Mouse (Mus musculus) C2C12 (cell line): Measurements from ENCODE around the gene Sgf29. TPM values are rescaled to one million over a fixed set of nuclear protein-coding genes. Genes with fewer than 3 reads are reported as not detected.

Experiments used
- H3K27me3 ChIP-seq: one replicate; pipeline ENCODE4 v1.6.1; 2011; ENCODE audit not compliant: control insufficient read depth, insufficient read depth, insufficient read length
- H3K36me3 ChIP-seq: one replicate; pipeline ENCODE4 v1.6.1; 2011; ENCODE audit not compliant: control insufficient read depth, insufficient read depth
- H3K4me3 ChIP-seq: one replicate; pipeline ENCODE4 v1.5.1; 2011; ENCODE audit warnings: mild to moderate bottlenecking, control low read depth; ENCODE audit not compliant: poor library complexity, insufficient read depth, severe bottlenecking
- H3K79me2 ChIP-seq: one replicate; pipeline ENCODE4 v1.6.1; 2011; ENCODE audit not compliant: control insufficient read depth, insufficient read depth
- H3K79me3 ChIP-seq: one replicate; pipeline ENCODE4 v1.6.1; 2011; ENCODE audit warnings: low read depth, control low read depth
- H3ac ChIP-seq: one replicate; pipeline ENCODE3; 2011; ENCODE audit warnings: low read depth; ENCODE audit not compliant: control insufficient read depth, insufficient read length
- CEBPB ChIP-seq: IDR thresholded peaks from one replicate; pipeline ENCODE4 v1.6.1; 2011; ENCODE audit warnings: low read depth, mild to moderate bottlenecking, control low read depth, moderate library complexity
- CTCF ChIP-seq: IDR thresholded peaks from one replicate; pipeline ENCODE4 v1.5.1; 2011; ENCODE audit not compliant: control insufficient read depth, insufficient read depth, insufficient read length
- FOSL1 ChIP-seq: IDR thresholded peaks from one replicate; pipeline ENCODE4 v1.8.0; 2011; ENCODE audit warnings: mild to moderate bottlenecking, low read length; ENCODE audit not compliant: poor library complexity, insufficient read depth, severe bottlenecking
- MAX ChIP-seq: IDR thresholded peaks from one replicate; pipeline ENCODE4 v1.6.1; 2011; ENCODE audit warnings: mild to moderate bottlenecking, control low read depth
- MYOD1 ChIP-seq: IDR thresholded peaks from one replicate; pipeline ENCODE4 v1.6.1; 2011; ENCODE audit warnings: low read depth; ENCODE audit not compliant: control insufficient read depth, insufficient read length
- MYOG ChIP-seq: IDR thresholded peaks from one replicate; pipeline ENCODE4 v1.6.1; 2011; ENCODE audit not compliant: control insufficient read depth, insufficient read length; ENCODE audit errors: extremely low read depth
- USF1 ChIP-seq: IDR thresholded peaks from one replicate; pipeline ENCODE4 v1.6.1; 2011; ENCODE audit warnings: low read depth, mild to moderate bottlenecking, control low read depth, moderate library complexity
- polyA plus RNA-seq: library from polyadenylated mRNA; unstranded; fragments of >200 nt; fragmentation: generic; extraction: Trizol; gene quantifications from one replicate; pipeline ENCODE4 v1.2.1, GENCODE M21; 2012; ENCODE audit warnings: missing spikeins

Gene Sgf29
- polyA plus RNA-seq, 1 experiment = 39.3 TPM

DNA sequence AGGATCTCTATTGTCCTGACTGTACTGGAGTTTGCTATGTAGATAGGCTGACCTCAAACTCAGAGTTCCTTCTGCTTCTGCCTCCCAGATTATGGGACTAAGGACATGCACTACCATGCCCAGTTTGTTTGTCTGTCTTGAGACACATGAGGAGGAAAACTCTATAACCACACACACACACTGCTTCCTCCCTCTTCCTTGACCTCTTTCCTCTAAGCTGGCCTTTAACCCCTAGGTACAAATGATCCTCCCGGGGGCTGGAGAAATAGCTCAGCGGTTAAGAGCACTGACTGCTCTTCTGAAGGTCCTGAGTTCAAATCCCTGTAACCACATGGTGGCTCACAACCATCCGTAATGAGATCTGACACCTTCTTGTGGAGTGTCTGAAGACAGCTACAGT is 4.8 kb upstream of the Sgf29 start:
- no peaks in the 10 kb centered on the region for H3K27me3 ChIP-seq
- H3K79me2 ChIP-seq = no peaks in the 10 kb centered on the region
- H3K79me3 ChIP-seq = no peaks in the 10 kb centered on the region

DNA sequence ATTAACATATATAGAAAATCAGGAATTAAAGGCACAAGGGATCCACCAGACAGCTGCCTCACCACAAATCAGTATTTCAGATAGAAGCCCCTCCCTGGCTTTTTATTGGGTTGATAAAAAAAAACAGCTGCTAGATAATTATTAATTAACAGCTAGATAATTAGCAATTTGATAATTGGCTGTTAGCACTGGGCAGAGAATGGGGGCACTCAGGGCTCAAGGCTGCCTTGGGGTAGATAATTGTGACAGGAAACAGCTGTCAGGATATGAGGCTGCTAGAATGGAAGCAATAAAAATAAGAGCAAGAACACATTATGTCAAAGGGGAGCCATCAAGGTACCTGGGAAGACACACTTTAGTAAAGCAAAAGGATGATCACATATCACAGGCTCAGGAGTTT is 4.2 kb upstream of the Sgf29 start:
- Histone ChIP-seq H3K27me3 (no peaks in the 10 kb centered on the region), H3ac (no peak overlapping the region), H3K79me2 (peaks cover 4% of the 10 kb centered on the region), H3K36me3 (no peaks in the 10 kb centered on the region), H3K79me3 (peaks cover 4% of the 10 kb centered on the region), H3K4me3 (no peak overlapping the region)
- TF ChIP-seq MYOD1 (no peak), MYOG (no peak), CEBPB (no peak), CTCF (no peak)

More for the DNA sequence above, 4.8 kb upstream of the Sgf29 start:
- Histone ChIP-seq H3K36me3 (no peaks in the 10 kb centered on the region), H3ac (no peak overlapping the region), H3K4me3 (no peak overlapping the region)
- TF ChIP-seq MYOG (no peak), CEBPB (no peak), MAX (no peak), USF1 (no peak), CTCF (no peak), FOSL1 (no peak), MYOD1 (no peak)

DNA sequence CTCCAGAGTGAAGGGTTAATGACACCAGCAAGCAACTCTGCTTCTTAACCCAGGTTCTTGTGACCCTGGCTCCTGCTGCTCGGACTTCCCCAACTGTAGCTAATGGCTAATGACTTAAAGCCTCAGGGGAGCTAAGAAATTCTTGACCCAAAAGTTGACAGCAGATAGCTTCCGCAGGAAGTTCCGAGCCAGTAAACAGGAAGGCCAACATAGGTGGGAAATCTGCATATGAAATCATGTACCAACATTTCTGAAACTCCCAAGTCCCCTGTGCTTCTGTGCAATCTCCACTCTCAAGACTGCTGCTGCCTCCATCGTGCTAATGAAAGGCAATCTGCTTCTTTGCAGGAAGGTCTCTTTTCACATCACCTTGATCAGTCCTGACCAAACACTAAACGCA is 3.4 kb upstream of the Sgf29 start:
- TF ChIP-seq MAX (no peak), CTCF (no peak), USF1 (no peak), FOSL1 (no peak), MYOD1 (no peak), MYOG (no peak)
- Histone ChIP-seq H3K27me3 (no peaks in the 10 kb centered on the region), H3ac (no peak overlapping the region), H3K36me3 (no peaks in the 10 kb centered on the region), H3K79me2 (peaks cover 9% of the 10 kb centered on the region), H3K4me3 (no peak overlapping the region), H3K79me3 (peaks cover 7% of the 10 kb centered on the region)

DNA sequence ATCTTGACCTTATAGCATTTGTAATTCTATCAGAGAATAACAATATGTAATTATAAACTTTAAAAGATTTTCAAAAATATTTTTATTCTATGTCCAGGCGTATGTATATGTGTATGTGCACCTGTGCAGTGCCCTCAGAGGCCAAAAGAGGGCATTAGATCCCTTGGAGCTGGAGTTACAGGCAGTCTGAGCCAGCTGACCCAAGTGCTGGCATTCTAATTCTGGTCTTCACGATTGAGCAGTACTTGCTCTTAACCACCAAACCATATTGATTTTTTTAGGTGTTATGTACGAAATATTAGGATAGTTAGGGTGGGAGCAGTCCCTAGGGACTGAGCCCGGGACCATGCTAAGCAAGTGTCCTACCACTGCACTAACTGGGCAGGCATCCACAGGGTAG is 623 bp upstream of the Sgf29 start:
- H3K36me3 ChIP-seq = no peaks in the 10 kb centered on the region
- no peak for TF ChIP-seq MYOD1
- TF ChIP-seq MAX = no peak
- TF ChIP-seq CTCF = no peak
- no peak for TF ChIP-seq MYOG
- no peak for TF ChIP-seq FOSL1
- TF ChIP-seq CEBPB = no peak
- TF ChIP-seq USF1 = no peak
- no peaks in the 10 kb centered on the region for H3K27me3 ChIP-seq
- no peak overlapping the region for H3ac ChIP-seq
- no peak overlapping the region for H3K4me3 ChIP-seq
- peaks cover 18% of the 10 kb centered on the region for H3K79me3 ChIP-seq
- H3K79me2 ChIP-seq = peaks cover 27% of the 10 kb centered on the region

DNA sequence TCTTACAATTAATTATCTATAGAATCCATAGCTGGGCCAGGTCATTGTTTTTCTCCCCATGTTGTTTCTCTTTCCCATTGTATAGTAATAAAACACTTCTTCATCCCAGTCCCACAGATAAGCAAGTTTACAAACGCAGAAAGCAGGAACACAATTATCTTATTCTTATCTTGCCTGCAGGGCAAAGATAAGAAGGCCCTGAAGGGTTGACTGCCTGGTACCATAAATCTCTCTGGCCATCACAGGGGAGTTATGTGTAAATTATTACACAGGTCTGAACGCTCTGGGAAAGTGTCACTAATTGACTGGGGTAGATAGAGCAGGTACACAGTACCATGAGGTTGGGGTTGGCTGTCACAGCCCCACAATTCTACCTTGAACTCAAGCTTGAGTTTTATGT is 1.7 kb downstream of the Sgf29 start:
- H3K4me3 ChIP-seq = no peak overlapping the region
- no peaks in the 10 kb centered on the region for H3K36me3 ChIP-seq
- TF ChIP-seq CEBPB (no peak), CTCF (no peak), FOSL1 (no peak), MYOG (no peak), MYOD1 (no peak), MAX (no peak), USF1 (no peak)
- H3K79me2 ChIP-seq = peaks cover 27% of the 10 kb centered on the region
- no peak overlapping the region for H3ac ChIP-seq
- no peaks in the 10 kb centered on the region for H3K27me3 ChIP-seq
- peaks cover 22% of the 10 kb centered on the region for H3K79me3 ChIP-seq

DNA sequence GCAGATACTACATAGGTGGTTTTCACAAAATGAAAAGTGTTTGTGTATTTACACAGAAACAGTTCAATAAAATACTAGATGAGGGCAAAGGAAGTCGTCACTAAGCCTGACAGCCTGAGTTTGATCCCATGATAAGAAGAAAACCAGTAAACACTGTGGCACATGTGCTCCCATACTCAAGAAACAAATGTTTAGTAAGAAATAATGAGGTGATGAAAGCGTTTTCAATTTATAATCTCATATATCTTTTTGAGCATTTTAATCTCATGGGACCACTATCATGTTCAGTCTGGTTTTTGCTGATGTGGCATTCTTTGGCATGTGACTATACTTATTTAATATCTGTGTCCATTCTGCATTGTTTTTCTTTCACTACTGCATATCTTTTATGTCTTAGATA is 4.9 kb downstream of the Sgf29 start:
- no peaks in the 10 kb centered on the region for H3K27me3 ChIP-seq
- peaks cover 22% of the 10 kb centered on the region for H3K79me3 ChIP-seq
- H3K4me3 ChIP-seq = no peak overlapping the region
- H3K79me2 ChIP-seq = peaks cover 27% of the 10 kb centered on the region
- TF ChIP-seq MAX = no peak
- TF ChIP-seq CTCF = no peak
- H3ac ChIP-seq = no peak overlapping the region
- peaks cover 5% of the 10 kb centered on the region for H3K36me3 ChIP-seq
